Mouse (Mus musculus) lung, adult 2 months (tissue): ENCODE data around the gene Cbarp.

Source experiments
- CTCF ChIP-seq: fragments of 200-500 bp; IDR thresholded peaks from 2 replicates; pipeline ENCODE4 v1.5.1; 2011; ENCODE audit warnings: mild to moderate bottlenecking, low read length, control low read depth; ENCODE audit not compliant: insufficient read depth
- POLR2A ChIP-seq: fragments of 200-500 bp; IDR thresholded peaks from 2 replicates; pipeline ENCODE4 v1.6.1; 2011; ENCODE audit warnings: low read depth, mild to moderate bottlenecking, control low read depth, low read length, borderline replicate concordance; ENCODE audit errors: extremely low read depth

DNA sequence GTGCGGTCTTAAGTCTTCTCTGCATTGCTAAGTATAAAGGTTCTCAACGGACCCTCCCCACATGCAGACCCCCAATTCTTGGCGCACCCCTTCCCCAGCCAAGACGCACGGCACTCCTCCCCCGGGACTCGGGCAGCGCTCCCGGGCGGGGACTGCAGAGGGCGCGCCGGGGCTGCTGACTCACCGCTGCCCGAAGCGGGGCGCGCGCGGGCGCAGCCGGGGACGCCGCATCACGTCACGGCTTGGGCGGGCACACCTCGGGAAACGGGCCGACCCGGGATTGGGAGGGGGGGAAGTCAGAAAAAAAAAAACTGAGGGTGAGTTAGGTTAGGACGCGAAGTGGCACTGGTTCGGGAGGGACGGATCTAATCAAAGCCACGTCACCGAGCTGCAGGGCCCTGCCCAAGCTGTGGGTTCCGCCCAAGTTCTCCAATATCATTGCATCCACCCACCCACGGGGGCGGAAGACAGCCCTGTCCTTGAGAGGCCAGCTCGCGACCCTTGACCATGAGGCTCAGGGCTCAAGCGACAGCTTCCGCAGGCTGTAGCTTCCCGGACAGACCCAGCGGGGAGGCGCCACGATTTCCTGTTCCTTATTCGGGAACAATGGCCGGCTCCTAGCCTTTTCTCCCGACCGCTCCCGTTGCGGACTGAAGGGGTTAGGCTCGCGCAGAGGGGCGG lies 8.1 kb upstream of the Cbarp start:
- TF ChIP-seq POLR2A (peak; percentile 72), CTCF (peak; percentile 16; the same call in 1 of the 2 replicates)
